Mouse (Mus musculus): ENCODE results near the gene Sult2a7. TPM values are rescaled to one million over a fixed set of nuclear protein-coding genes. Genes with fewer than 3 reads are reported as not detected.

Sult2a7 gene
- not detected for polyA plus RNA-seq (2017; shearing (Covaris generic))

DNA sequence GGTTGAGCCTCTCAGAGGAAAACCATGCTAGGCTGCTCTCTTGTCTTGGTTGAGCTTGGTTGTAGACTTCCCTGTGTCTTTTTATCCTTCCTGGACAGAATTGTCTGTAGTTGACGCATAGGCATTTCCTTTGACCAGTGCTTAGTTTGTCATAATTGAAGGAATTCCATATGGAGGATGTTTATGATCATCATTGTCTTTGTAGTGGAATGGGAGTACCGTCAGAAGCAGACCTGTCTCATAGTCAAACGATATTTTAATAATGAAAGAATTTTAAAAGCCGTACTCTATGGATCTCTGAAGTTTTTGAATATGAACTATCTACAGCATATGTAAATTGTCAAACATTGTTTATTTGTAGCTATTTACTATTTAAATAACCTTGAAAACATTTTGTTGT, at the start of gene Sult2a7:
TSS of gene Sult2a7 (minus strand) at position 101 of the 400 bp plus-strand sequence.

DNA sequence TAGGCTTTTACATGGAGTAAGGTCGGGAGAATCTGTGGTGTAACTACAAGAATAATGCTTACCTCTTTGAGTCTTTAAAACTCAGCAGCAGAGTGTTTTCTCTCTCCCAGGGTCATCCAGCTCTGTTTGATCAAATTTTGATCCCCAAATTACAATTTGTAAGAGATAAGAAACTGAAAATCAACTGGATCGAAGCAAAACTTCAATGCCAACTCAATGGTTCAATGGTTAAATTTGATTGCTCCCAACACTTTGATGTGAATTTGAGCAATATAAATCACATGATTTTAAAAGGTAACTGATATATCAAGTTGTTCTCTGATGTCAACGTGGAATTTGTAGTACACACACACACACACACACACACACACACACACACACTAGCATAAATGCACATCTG, 47.5 kb downstream of the Sult2a7 start, which contains the start of gene Sult2a8:
TSS of gene Sult2a8 (minus strand) at position 236 of the 400 bp plus-strand sequence.

Other genes starting within 250 kb of the Sult2a7 start
- gene Sult2a6, start 239.4 kb downstream of the Sult2a7 start, polyA plus RNA-seq (2017; shearing (Covaris generic)), result not detected
- gene Obox8, start 160.7 kb downstream of the Sult2a7 start, polyA plus RNA-seq (2017; shearing (Covaris generic)), result not detected
- gene Sult2a8, start 47.5 kb downstream of the Sult2a7 start, polyA plus RNA-seq (2017; shearing (Covaris generic)), result not detected
- not detected for gene Vmn1r90, start 69.3 kb upstream of the Sult2a7 start, polyA plus RNA-seq (2017; shearing (Covaris generic))
- not detected for gene Obox7, start 165.3 kb upstream of the Sult2a7 start, polyA plus RNA-seq (2017; shearing (Covaris generic))

All from effector memory CD4-positive, alpha-beta T cell, adult 7 months (primary cell).